Mouse (Mus musculus) embryonic fibroblast, embryonic 13.5 days (primary cell): ENCODE measurements at regions not wholly inside any gene's neighbourhood (a gene's known extent, or its start where the extent isn't known, plus 50 kb on each side); places are given as distances from the start of the nearest gene placed in this dataset.

Experiments
- CTCF ChIP-seq: IDR thresholded peaks from 2 replicates; pipeline ENCODE4 v1.5.1; 2011; ENCODE audit warnings: mild to moderate bottlenecking, control low read depth, low read length, moderate library complexity, borderline replicate concordance; ENCODE audit not compliant: insufficient read depth
- POLR2A ChIP-seq: IDR thresholded peaks from 2 replicates; pipeline ENCODE4 v1.6.1; 2011; ENCODE audit warnings: low read depth, mild to moderate bottlenecking, control low read depth, low read length, moderate library complexity

DNA sequence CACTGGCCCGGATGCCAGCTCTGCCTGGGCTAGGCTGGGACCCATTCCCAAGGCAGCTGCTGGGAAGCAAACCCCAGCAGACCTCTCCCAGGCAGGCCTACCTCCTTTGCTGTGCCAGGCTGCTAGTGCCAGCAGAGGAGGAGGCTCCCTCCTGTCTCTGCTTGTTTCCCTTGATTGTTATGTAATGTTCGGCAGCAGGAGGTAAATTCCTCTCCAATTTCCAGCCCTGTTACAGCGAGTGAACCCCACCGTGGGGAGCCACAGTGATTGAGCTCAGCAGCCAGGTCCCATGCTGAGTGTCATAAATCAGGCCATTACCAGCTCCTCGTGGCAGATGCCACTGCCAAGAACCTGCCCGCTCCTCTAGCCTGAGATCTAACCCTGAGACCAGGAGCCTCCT lies 274.6 kb downstream of the Dhx35 start:
- no peak for TF ChIP-seq POLR2A
- no peak for TF ChIP-seq CTCF
